Mouse (Mus musculus) thymus, postnatal 25 days (tissue): ENCODE results near the gene Uqcrq.
"Not testable (repeated sequence)": the region's sequence is repeated elsewhere in the genome, so short reads cannot be mapped to it uniquely, and the experiment has no call there.

Experiments
- DNase-seq: peaks from one replicate; pipeline ENCODE4 v3.0.0; 2022

Uqcrq gene

DNA sequence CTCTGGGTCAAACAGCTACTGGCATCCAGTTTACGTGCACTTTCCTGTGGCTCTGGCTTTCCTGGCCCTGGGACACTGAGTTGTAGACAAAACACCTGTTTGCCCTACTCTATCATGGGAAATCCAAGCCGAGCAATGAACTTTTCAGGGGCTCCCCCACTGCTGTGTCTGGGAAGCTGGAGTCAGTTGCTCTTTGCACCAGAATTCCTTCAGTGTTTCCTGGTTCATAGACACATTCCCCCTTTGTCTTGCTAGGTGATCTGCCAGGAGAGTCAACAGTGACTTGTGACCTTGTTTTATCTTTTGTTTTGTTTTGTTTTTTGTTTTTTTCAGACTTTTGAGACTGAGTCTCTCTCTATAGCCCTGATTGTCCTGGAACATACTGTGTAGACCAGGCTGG is 20.7 kb upstream of the Uqcrq start:
- no peak for DNase-seq

DNA sequence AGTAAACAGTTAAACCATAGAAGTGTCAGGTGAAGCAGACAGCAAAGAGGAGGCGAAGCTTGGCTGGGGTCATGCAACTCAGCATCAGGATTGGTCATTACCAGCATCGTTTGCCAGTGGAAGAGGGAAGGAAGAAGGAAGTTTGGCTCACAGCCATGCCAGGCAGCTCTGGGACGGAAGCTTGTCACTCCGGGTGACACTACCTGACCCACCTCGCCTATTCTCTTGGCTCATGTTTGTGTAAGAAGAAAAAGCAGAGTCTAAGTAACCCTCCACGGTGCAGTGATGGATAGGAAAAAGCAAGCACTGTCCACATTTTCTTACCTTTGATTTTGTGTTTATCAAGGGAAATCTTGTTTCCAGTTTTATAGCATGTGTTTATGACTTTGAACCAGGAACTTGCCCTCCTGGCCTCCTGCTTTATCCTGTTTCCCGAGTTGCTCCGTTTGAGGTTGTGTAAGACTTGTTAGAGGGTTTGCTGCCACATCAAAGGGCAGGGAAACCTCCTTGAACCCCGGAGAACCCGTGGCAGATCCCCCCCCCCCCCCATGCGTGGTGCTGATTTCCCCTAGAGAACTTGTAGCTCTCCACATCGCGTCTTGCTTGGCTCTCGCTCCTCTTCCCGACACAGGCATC is 19.6 kb upstream of the Uqcrq start:
- DNase-seq = peak; percentile 40

DNA sequence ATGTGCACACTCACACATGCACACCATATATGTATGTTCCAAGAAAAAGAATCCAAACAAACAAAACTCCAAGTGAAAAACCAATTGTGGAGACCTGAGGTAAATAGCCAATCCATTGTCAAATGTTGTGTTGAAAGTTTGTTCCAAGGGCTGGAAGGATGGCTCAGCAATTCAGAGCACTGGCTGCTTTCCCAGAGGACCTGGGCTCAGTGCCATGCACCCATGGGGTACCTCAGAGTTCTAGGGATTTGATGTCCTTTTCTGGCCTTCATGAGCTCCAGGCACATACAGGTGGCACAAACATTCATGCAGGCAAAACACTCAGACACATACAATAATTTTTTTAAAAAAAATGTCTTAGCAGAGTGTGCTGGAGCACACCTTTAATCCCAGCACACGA is 17.9 kb upstream of the Uqcrq start:
- DNase-seq = no peak

DNA sequence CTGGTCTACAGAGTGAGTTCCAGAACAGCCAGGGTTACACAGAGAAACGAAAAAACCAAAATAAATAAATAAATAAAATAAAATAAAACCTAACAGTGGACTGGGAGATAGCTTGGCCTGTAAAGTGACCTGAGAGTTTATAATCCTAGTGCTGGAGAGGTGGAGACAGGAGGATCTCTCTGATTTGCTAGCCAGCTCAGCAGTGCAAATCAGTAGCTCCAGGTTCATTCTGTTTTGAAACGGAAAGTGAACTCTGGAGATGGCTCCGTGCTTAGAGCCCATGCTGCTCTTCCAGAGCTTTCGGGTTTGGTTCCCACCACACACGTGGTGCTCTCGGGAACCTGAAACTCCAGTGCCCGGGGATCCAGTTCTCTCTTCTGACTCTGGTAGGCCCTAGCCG is 17.4 kb upstream of the Uqcrq start:
- DNase-seq = no peak

DNA sequence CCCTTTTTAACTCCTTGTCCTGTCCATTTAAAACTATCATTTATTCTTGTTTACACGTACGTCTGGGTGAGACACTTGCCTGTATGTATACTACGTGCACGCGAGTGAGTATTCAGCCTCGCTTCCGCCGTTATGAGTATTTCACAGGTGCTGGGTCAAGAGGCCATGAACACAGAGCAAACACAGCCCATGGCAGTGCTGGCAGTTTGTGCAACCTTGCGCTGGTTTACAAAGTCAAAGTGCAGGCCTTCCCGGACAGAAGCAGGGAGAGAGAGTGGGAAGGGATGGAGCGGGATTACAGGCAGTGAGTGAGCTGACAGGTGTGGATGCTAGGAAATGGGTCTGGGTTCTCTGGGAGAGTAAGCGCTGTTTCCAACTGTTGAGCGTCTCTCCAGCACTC is 15.6 kb upstream of the Uqcrq start:
- no peak for DNase-seq

DNA sequence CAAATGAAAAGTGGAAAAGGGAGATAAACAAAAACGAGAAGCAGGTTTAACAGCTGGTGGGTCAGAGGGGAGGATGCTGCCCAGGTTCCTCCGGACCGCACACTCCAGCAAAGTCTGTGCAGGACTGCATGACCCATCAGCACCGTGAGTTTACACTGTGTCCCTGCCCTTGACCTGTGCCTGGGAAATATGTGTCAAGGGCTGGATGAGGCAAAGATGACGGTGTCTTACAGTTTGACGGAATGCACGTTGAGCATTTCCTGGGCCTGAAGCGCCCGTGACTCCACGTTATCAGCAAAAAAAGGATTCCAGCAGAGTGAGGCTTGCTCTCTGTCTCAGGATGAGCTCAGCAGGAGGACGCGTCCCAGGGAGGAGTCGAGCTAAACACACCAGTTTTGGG is 14.9 kb upstream of the Uqcrq start:
- no peak for DNase-seq

DNA sequence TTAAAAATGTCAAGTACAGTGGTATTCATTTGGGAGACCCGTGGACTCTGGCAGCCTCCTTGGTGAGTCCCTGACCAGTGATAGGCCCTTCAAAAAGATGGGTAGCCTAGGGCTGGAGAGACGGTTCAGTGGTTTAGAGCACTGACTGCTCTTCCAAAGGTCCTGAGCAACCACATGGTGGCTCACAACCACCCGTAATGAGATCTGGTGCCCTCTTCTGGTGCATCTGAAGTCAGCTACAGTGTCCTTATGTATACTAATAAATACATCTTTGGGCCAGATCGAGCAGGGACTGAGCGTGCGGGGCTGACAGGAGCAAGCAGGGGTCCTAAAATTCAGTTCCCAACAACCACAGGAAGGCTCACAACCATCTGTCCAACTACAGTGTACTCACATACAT is 13.2 kb upstream of the Uqcrq start:
- DNase-seq = peak; percentile 59

DNA sequence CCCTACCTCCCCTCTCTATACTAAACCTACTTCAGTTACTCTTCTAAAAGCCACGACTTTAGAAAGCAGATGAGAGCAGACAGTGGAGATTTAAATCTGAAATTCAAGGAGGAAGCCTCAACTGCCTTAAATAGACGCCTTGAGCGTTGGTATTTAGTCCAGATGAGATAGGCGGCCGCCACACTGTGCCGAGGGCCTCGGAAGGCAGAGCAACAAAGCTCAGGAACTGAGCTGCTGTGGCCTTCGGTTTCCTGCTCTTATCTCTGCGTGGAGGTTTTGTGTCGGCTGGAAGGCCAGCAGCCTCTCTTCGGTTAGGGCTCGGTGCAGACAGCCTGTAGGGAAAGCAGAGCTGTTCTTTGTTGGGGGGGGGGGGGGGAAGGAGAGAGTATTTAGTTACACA is 11.3 kb upstream of the Uqcrq start:
- peak; percentile 57 for DNase-seq

DNA sequence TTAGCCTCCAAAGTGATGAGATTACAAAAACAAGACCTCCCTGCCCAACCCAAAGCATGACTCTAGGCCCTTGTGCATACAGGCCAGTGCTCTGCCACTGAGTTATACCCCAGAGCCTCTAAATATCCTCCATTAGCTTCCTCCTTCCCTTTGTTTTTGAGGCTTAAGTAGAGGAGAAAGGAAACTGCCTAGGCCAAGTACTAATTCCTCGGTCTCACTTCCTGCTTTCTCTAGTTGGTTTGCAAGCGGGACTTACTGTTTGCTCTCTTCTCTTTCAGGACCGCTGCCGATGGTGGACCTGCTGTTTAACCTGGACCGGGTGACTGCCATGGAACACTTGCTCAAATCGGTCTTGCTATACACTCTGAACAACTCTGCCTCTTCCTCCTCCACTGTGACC is 5.7 kb upstream of the Uqcrq start:
- DNase-seq = no peak

DNA sequence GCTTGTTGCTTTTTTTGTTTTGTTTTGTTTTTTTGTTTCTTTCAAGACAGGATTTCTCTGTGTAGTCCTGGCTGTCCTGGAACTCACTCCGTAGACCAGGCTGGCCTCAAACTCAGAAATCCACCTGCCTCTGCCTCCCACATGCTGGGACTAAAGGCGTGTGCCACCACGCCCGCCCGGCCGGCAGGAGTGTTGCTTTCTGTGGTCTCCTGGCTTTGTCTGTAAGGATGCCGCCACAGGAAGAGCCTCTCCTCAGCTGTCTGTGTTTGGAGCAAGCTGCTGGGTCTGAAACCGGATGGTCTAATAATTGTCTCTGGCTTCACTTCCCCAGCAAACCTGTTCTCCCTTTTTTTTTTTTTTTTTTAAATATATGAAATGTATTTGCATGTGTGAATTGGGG is 4.9 kb upstream of the Uqcrq start:
- DNase-seq = no peak

DNA sequence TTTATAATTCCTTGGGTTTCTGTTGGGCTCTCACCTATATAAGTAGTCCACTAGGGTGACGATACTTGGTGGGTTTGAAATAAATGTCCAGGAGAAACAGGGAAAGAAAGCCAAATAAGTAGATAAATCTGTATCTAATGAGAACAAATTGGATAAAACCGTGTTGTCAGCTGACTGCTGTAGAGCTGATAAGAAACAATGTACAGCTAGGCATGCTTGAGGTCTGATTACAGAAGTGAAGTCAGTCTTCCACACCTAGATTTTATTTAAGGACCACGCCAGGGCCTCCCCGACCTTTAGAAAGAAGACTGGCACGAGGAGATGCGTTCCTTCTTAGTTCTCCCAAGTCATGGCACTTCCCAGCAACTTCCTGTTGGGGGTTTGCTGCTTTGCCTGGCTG is 2.4 kb upstream of the Uqcrq start:
- DNase-seq = no peak

DNA sequence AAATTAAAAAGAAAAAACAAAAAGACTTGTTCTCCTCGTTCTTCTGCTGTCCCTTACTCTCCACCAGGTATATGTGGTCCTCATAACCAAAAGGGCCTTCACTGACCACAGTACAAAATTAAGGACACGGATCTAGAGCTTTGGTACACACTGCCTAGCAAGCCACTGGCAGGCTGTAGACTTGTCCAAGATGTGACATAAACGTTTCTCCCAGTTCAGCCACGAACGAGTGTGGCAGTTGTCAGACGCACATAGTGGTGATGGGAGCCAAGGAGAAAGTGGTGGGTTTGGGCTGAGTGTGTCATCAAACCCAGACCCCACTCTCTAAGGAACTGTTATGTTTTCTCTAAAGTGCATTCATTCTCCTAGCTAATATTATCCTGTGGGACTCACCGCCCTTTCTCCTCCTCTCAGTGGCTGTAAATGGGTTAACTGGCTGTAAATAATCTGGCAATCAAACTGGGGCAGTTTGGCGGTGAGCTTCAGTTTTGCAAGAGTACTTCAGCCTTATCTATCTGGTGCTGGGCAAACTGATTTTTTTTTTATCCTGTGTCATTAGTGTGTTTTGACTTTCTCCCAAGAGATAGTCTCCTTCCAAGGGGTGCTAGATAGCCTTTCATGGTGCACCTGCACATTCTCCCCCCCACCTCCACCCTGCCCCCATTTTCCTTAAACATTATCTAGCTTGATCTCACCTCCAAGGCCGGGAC is 871 bp upstream of the Uqcrq start:
- no peak for DNase-seq

DNA sequence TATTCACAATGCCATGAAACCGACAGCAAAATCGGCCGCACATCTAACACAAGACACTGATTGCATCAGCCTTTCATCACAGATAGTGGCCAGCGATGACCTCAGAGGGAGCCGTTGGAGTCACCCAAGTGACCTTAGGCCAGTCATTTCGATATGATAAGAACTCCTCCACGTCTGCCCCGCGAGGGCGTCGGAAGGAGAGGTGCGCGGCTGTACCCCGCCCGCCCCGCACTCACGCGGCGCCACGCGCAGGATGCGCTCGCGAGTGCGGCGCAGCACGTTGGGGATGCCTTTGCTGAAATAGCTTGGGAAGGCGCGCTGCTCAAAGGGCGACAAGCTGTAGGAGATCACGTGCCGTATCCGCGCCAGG is 346 bp downstream of the Uqcrq start:
- no peak for DNase-seq

DNA sequence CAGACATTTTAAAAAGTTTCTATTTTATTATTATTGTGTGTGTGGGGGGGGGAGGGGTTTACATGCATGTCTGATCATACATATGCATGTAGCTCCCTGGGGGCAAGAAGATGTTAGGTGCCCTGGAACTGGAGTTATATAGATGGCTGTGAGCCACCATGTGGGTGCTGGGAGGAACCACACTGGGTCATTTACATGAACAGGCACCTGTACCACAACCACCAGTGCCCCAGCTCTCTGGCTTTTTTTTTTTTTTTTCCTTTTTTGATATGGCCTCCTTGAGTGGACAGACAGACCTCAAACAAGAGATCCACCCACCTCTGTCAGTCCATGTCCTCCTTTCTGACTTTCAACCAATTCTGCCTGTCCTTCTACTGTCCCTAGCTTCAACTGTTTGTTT is 1.4 kb downstream of the Uqcrq start:
- DNase-seq = no peak

DNA sequence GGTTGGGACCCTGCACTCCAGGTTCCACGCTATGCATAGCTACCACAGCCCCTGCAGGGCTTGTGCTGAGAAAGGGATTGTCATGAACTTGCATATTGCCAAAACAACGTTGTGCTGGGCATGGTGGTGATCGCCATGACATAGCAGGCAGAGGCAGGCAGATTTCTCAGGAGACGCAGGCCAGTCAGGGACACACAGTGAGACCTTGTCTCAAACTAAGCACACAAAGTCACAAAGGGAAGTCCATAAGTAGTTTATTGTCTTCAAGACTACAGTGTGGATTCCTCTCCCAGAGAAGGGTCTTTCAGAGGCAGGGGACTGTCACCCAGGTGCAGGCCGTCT is 1.9 kb downstream of the Uqcrq start:
- DNase-seq = no peak

DNA sequence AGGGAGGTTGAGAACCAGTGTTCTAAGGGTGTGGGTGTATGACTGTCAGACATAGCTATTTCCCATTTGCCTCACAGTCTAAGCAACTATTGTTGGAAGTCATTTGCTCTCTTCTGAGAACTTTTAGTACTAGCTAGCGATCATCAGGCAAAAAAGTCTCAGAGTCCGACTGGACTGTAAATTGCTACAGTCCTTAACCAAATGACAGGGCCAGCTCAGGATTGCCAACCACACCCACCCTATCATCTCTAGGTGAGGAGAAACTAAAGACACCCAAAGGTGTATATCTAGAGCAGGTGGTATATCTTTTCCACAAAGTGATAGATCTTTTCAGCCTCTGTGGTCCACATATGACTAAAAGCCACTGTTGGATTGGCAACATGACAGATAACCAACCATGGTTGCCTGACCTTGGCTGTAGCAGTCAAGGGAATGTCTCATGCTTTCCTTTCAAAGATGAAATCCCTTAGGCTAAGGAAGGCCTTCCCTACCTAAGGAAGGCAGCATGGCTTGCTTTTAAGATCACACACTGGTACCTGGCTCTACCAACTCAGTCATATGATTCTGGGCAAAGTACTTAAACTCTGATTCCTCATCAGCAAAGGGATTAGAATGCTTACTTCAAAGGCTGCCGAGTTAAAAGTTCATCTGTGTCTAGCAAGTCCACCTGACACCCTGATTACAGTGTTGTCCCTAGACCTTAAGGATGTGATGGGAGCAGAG is 2.5 kb downstream of the Uqcrq start:
- DNase-seq = no peak

DNA sequence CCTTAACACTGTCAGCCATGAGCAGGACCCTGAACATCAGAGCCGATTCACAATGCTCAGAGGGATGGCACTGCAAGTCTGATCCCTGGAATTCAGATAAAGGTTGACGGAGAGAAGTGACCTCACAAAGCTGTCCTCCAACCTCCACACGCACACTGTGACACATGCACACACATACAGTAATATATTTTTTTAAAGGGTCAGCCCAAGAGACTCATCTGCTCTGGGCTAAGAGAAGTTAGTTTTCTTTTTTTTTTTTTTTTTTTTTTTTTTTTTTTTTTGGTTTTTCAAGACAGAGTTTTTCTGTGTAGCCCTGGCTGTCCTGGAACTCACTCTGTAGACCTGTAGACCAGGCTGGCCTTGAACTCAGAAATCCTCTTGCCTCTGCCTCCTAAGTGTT is 3.7 kb downstream of the Uqcrq start:
- not testable (repeated sequence) for DNase-seq

DNA sequence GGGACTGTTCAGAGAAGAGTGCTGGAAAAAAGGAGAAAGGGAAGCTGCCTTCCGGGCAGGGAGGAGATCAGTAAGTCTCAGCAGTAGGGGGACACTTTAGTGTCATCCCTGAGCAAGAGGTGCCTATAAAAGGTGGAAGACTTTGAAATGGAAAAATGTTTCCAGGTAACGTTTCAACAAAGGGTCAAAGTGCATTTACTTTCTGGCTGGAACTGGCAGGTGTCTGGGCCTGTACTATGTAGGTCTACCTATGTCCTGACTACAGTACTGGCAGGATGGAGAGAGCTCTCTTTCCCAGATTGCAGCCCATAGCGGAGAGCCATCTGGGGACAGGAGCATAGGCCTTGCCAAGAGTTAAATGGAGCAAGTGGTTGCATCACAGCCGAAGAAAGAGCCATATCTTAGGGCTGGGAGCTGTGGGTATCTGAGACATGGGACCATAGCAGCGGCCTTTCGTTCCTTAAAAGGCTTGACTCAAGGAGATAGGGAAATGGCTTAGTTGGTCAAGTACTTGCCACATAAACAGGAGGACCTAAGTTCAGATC is 4.8 kb downstream of the Uqcrq start:
- DNase-seq = no peak

DNA sequence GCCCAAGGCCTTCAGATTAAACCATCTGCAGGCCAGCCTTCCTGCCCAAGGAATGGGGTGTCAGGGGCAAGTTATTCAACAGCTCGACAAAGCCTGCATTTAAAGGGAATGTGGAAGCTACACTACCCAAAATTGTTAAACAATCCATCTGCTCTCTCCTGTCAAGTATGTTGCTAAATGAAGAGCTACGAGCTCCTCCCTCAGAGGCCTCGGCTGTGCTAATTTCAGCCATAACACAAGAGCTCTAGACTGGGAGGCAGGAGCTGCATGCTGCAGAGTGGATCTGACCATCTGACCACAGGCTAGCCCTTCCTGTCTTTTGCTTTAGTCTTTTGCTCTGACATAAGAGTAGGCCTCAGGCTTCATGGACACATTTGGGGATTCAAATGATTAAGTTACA is 5.4 kb downstream of the Uqcrq start:
- no peak for DNase-seq

DNA sequence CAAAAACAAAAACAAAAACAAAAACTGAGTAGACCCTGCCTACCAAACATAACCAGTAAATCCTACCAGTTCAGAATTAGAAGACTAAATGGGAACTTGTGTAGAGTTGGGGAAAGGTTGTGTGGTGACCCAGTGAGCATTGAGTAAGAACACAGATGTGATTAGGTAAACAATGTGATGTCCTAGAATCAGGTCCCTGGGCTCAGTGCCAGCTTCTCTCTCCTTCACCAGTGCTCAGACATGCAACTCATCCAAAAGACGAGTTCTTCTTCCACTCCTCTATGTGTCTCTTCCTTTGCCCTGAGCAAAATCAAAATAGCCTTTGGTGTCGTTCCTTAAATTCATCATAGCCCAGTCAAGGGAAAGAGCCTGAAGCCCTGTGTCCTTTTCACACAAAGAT is 5.8 kb downstream of the Uqcrq start:
- no peak for DNase-seq

DNA sequence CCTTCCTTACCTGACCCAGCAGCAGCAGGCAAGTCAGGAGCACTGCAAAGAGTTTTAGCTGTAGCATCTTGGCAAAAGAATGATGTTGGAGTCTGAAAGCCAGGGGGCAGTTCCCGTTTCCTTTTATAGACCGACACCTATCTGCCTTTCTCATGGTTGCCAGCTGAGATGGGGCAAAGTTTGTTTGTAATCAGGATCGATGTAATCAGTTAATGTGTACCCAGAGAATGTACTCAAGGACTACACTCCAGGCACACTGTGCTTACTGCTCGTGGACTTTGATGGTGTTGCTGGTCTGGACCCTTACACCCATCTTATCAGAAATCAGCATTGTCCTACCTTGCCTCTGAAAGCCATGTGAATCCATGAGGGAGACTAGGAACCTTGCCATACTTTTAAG is 7.6 kb downstream of the Uqcrq start, which contains the start of gene Leap2:
Gene Leap2, minus strand, starts transcription at position 135 of the 400 bp plus-strand sequence.
- no peak for DNase-seq

DNA sequence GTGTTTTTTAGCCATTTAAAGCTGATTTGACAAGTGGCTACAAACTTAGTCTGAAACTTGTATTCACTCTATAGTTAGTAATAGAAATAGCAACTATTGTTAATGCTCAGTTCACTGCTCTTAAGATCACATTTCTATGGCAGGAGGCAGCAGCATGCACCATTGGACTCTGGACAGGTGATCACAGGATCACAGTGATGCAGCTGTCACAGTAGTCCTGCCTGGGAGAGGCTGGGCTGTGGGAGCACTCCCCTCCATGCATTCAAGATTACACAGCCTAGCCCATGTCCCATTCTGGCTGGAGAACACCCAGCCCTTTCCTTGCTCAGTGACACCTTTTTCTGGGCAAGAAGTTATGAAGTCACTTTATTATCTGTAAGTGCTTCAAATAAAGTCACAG is 12.6 kb downstream of the Uqcrq start:
- no peak for DNase-seq

DNA sequence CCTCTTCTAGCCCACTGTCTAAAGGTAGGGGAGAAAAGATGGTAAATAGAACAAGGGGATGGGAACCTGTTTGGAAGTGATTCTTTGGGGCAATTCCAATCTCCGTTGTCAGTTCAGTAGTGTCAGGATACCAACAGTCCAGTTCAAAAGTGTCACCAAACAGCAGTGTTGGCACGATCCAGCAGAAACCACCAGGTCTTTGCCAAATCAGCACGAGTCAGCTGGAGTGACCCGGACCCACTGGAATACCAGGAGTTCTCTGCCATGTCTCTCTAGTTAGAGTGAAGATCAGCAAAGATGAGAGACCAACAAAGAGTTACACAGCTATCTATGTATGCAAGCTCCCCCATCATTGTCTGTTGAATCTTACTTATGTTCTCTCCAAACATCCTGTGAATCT is 16.8 kb downstream of the Uqcrq start:
- DNase-seq = no peak

DNA sequence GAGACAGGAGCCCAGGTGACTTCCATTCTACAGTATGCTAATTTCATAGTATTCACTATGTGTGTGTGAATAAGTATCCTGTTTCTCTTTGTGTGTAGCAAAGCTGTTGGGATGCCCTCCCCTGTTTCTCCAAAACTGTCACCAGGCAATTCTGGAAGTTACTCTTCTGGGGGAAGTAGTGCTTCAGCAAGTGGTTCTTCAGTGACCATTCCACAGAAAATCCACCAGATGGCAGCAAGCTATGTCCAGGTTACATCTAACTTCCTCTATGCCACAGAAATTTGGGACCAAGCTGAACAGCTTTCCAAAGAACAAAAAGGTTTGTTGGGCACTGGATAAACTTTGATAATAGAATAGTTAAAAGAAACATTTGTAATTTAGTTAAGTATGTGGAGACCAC is 18.9 kb downstream of the Uqcrq start:
- no peak for DNase-seq
